Mouse (Mus musculus): Measurements from ENCODE around the gene Xpot. TPM values are rescaled to one million over a fixed set of nuclear protein-coding genes. Genes with fewer than 3 reads are reported as not detected.
A peak's percentile ranks its signal among the peaks of the same experiment; 100 is the strongest.

Xpot gene
- polyA plus RNA-seq (2012; rRNA removed) (103 and 140 TPM in 2 replicates), polyA plus RNA-seq (2014; fragmentation: Nextera tagmentation; extraction: Ambion mirVana) (58.1 and 58.8 TPM in 2 replicates)

DNA sequence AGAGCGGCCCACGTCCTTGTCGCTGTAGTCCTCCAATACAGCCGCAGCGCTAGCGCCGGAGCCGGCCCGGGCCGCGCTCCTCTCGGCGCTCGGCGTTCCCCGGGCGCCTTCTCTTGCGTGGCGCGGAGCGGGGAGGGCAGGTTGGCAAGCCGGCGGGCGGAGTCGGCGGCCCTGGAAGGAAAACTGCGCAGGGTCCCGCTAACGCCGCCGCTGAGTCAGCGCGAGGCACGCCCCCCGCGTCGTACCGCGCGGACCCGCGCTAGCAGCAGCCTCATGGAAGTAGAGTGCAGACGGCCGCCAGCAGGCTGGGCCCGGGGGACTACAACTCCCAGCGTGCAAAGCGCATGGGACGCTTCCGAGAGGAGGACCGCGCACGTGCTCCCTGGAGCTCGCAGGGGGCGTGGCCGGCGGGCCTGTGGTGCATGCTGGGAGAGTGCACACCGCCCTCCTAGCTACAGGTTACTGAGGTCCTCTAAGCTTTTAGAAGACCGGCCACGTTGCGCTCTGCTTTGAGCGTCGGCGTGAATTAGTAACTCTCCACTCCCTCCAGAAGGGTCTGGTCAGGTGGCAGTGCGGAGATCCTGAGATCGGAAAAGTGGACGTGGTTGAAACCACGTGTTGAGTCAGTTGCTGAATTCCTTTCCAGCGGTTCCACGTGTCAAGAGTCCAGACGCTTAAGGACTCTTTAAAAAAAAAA, at the start of gene Xpot:
TSS of gene Xpot (minus strand) at position 147 of the 697 bp plus-strand sequence.
- Histone ChIP-seq H3K9me3 (ENCODE audit: control insufficient read depth, low read length) (no peaks in the 10 kb centered on the region), H3K4me2 (replicated peaks; ENCODE audit: low read depth, low read length, severe bottlenecking) (peak within 1 kb of the TSS; percentile 82), H3K27ac (replicated peaks; ENCODE audit: low read depth, low read length) (peak within 1 kb of the TSS; percentile 88), H3K4me1 (ENCODE audit: control insufficient read depth, insufficient read depth, low read length) (peaks cover 9% of the 10 kb centered on the region), H3K4me3 (replicated peaks; ENCODE audit: low read length) (peak within 1 kb of the TSS; percentile 91), H3K9ac (ENCODE audit: low read depth, low read length, severe bottlenecking) (peak within 1 kb of the TSS; percentile 86), H3K36me3 (ENCODE audit: control insufficient read depth, insufficient read depth, low read length) (peaks cover 15% of the 10 kb centered on the region), H3K27me3 (ENCODE audit: control insufficient read depth, insufficient read depth, low read length) (no peaks in the 10 kb centered on the region)
- DNase-seq (ENCODE audit: low spot score) (peak; percentile 98), ATAC-seq (ENCODE audit: low FRiP score, low read depth) (peak; percentile 99)
- under 1% methylated on average over 56 of the region's 70 CpGs for WGBS
- peak; percentile 72; the same call in 1 of the 2 replicates for TF ChIP-seq POLR2A (IDR thresholded peaks at IDR 0.05; ENCODE audit: borderline replicate concordance, extremely low read depth, insufficient read depth, insufficient read length)

GRCm38 (mm10) chr10:121669103-121669502, 43.0 kb upstream of the Xpot start:
- 87% methylated on average over 10 of the region's 10 CpGs for WGBS
- ATAC-seq (ENCODE audit: low FRiP score, low read depth): no peak
- no peak overlapping the region for H3K4me3 ChIP-seq (replicated peaks; ENCODE audit: low read length)

DNA sequence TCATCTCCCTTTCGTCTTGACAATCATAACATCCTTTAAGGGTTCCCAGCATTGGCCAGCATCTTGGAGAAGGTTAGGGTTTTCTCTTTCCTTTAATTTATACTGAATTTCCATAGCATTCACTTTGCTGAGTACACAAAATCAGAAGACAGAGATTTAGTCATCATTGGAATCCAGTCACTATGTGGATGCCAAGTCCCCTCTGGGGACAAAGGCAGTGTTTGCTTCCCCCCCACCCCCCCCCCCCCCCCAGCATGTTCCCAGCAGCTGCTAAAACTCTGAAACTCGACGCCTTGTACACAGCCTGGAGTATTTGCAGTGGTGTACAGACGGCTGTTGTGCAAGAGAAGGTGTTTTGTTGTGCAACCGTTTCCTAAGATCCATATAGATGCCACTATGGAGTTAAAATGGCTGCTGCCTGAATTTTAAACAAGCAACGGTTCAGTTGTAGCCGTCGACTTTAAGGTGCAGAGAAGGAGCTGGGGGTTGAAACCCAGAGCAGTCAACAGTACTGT, 39.6 kb upstream of the Xpot start:
- no peak for DNase-seq (ENCODE audit: low spot score)
- no peaks in the 10 kb centered on the region for H3K9me3 ChIP-seq (ENCODE audit: control insufficient read depth, low read length)
- H3K4me3 ChIP-seq (replicated peaks; ENCODE audit: low read length): no peak overlapping the region
- H3K27me3 ChIP-seq (ENCODE audit: control insufficient read depth, insufficient read depth, low read length): no peaks in the 10 kb centered on the region
- H3K4me1 ChIP-seq (ENCODE audit: control insufficient read depth, insufficient read depth, low read length): no peaks in the 10 kb centered on the region
- no peak overlapping the region for H3K4me2 ChIP-seq (replicated peaks; ENCODE audit: low read depth, low read length, severe bottlenecking)
- no peak overlapping the region for H3K27ac ChIP-seq (replicated peaks; ENCODE audit: low read depth, low read length)
- no peaks in the 10 kb centered on the region for H3K36me3 ChIP-seq (ENCODE audit: control insufficient read depth, insufficient read depth, low read length)
- 67% methylated on average over 8 of the region's 8 CpGs for WGBS
- no peak overlapping the region for H3K9ac ChIP-seq (ENCODE audit: low read depth, low read length, severe bottlenecking)
- no peak for TF ChIP-seq POLR2A (IDR thresholded peaks at IDR 0.05; ENCODE audit: borderline replicate concordance, extremely low read depth, insufficient read depth, insufficient read length)
- ATAC-seq (ENCODE audit: low FRiP score, low read depth): no peak

More at GRCm38 (mm10) chr10:121669103-121669502, 43.0 kb upstream of the Xpot start:
- no peaks in the 10 kb centered on the region for H3K9me3 ChIP-seq (ENCODE audit: control insufficient read depth, low read length)
- no peak overlapping the region for H3K9ac ChIP-seq (ENCODE audit: low read depth, low read length, severe bottlenecking)
- TF ChIP-seq POLR2A (IDR thresholded peaks at IDR 0.05; ENCODE audit: borderline replicate concordance, extremely low read depth, insufficient read depth, insufficient read length): no peak
- H3K36me3 ChIP-seq (ENCODE audit: control insufficient read depth, insufficient read depth, low read length): no peaks in the 10 kb centered on the region
- DNase-seq (ENCODE audit: low spot score): no peak
- no peak overlapping the region for H3K4me2 ChIP-seq (replicated peaks; ENCODE audit: low read depth, low read length, severe bottlenecking)
- H3K27me3 ChIP-seq (ENCODE audit: control insufficient read depth, insufficient read depth, low read length): no peaks in the 10 kb centered on the region
- no peaks in the 10 kb centered on the region for H3K4me1 ChIP-seq (ENCODE audit: control insufficient read depth, insufficient read depth, low read length)
- H3K27ac ChIP-seq (replicated peaks; ENCODE audit: low read depth, low read length): no peak overlapping the region

DNA sequence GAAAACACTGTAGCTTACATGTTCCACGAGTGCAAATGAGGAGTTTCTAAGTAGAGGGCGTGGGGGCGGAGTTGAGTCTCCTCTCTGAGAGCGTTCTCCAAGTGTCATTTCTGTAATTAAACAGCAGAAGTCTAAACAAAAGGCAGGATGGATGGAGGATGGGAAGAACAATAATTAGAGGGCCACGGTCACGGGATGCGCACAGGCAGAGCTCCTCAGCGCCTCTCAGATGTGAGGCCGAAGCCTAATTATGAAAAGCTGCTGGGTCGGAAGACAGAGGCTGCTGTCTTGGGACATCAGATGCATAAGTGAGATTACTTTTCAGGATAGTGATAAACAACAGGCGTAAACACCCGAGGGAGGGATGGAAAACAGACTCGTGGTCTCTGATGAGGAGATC, 37.5 kb upstream of the Xpot start:
- Histone ChIP-seq H3K4me3 (replicated peaks; ENCODE audit: low read length) (no peak overlapping the region), H3K4me2 (replicated peaks; ENCODE audit: low read depth, low read length, severe bottlenecking) (no peak overlapping the region), H3K9me3 (ENCODE audit: control insufficient read depth, low read length) (no peaks in the 10 kb centered on the region), H3K4me1 (ENCODE audit: control insufficient read depth, insufficient read depth, low read length) (no peaks in the 10 kb centered on the region), H3K27ac (replicated peaks; ENCODE audit: low read depth, low read length) (no peak overlapping the region), H3K9ac (ENCODE audit: low read depth, low read length, severe bottlenecking) (no peak overlapping the region), H3K27me3 (ENCODE audit: control insufficient read depth, insufficient read depth, low read length) (no peaks in the 10 kb centered on the region), H3K36me3 (ENCODE audit: control insufficient read depth, insufficient read depth, low read length) (no peaks in the 10 kb centered on the region)
- WGBS: 54% methylated on average over 13 of the region's 13 CpGs
- no peak for TF ChIP-seq POLR2A (IDR thresholded peaks at IDR 0.05; ENCODE audit: borderline replicate concordance, extremely low read depth, insufficient read depth, insufficient read length)
- ATAC-seq (ENCODE audit: low FRiP score, low read depth) (no peak), DNase-seq (ENCODE audit: low spot score) (no peak)

GRCm38 (mm10) chr10:121662711-121663110, 36.6 kb upstream of the Xpot start:
- no peak for DNase-seq (ENCODE audit: low spot score)
- H3K4me1 ChIP-seq (ENCODE audit: control insufficient read depth, insufficient read depth, low read length): no peaks in the 10 kb centered on the region
- no peak overlapping the region for H3K9ac ChIP-seq (ENCODE audit: low read depth, low read length, severe bottlenecking)
- 87% methylated on average over 2 of the region's 2 CpGs for WGBS
- TF ChIP-seq POLR2A (IDR thresholded peaks at IDR 0.05; ENCODE audit: borderline replicate concordance, extremely low read depth, insufficient read depth, insufficient read length): no peak
- H3K27ac ChIP-seq (replicated peaks; ENCODE audit: low read depth, low read length): no peak overlapping the region
- no peak overlapping the region for H3K4me2 ChIP-seq (replicated peaks; ENCODE audit: low read depth, low read length, severe bottlenecking)
- no peaks in the 10 kb centered on the region for H3K9me3 ChIP-seq (ENCODE audit: control insufficient read depth, low read length)
- ATAC-seq (ENCODE audit: low FRiP score, low read depth): no peak
- H3K27me3 ChIP-seq (ENCODE audit: control insufficient read depth, insufficient read depth, low read length): no peaks in the 10 kb centered on the region
- no peaks in the 10 kb centered on the region for H3K36me3 ChIP-seq (ENCODE audit: control insufficient read depth, insufficient read depth, low read length)
- H3K4me3 ChIP-seq (replicated peaks; ENCODE audit: low read length): no peak overlapping the region

All from limb, embryonic 14.5 days (tissue).